Mouse (Mus musculus): ENCODE results near the gene Gm8050.
"Not testable (repeated sequence)": the region's sequence is repeated elsewhere in the genome, so short reads cannot be mapped to it uniquely, and the experiment has no call there.

Gene Gm8050

DNA sequence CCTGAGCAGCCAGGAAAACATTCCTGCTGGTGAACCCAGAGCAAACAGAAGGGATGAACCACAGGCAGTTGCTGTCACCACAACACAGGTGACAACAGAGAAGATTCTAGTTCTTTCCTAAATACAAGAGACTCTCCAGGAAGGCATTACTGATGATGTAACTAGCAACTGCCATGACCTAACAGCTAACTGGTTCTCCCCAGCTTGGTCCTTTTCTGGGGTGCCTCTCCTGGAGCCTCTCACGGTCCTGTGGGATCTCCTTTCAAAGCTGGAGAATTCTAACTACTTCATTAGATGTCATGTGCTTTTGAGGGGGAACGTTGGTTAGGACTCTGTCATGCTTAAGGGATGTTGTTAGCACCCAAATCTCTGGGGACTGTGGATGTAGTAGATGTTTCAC, at the start of gene Gm8050:
Gm8050 (minus strand) TSS at position 101 of the 400 bp plus-strand sequence.
- not testable (repeated sequence) for DNase-seq (ENCODE audit: low spot score in 2 of 2)

DNA sequence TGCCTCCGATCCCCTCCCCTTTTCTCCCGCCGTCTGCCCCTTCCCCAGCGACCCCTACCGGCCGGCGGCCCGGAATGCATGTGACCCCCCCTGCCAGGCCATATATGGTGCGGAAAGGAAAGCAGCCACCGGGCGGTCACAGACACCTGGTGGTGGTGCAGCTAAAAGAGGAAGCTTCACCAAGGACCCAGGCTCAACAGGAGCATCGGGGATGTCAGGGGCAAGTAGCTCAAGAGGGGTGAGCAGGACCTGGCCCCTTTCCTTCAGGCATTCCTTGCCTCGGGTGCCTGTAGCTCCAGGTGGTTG, 37.1 kb upstream of the Gm8050 start:
- not testable (repeated sequence) for DNase-seq (ENCODE audit: low spot score in 2 of 2)

DNA sequence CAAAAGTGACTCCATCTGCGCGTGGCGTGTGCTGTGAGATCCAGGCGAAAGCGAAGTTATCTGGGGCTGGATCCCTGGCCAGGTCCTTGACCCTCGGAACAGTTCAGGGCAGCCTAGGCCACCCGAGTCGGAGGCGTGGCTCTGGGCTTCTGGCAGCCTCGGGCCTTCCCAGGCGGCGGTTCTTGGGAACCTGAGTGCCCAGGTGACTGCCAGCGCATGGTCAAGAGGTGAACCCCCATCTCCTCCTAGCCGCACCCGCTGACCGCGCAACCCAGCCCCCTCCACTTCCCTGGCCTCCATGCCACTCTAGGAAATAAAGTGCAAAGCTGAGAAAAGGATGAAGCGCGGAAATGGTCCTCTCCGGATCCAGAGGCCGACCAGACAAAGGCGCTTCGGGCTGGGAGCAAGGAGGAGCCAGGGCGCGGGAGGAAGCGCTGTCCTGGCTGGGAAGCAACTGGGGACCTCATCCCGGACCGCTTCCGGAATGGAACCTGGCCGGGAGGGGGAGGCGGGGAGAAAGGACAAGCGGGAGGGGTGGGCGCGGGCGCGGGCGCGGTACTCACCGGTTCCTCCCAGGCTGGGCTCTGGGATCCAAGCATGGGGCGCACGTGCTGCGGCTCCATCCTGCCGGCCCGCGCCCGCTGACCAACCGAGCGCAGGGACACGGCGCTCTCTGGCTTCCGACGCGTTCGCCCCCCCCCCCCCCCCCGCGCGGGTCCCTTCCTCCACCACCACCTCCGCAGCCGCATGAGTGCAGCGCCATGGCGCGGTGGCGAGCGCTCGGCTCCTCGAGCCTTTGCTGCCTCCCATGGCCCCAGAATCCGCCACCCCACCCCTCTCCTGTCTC, 36.6 kb upstream of the Gm8050 start:
- DNase-seq (ENCODE audit: low spot score in 2 of 2), result not testable (repeated sequence)

DNA sequence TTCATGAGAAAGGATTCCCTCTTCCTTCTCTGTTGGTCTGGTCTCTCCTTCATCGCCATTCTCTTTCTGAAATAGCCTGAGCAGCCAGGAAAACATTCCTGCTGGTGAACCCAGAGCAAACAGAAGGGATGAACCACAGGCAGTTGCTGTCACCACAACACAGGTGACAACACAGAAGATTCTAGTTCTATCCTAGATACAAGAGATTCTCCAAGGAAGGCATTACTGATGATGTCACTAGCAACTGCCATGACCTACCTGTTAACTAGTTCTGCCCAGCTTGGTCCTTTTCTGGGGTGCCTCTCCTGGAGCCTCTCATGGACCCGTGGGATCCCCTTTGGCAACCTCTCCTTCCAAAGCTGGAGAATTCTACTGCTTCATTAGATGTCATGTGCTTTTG, 22.2 kb upstream of the Gm8050 start, which contains the start of gene Gm3636:
Gm3636 (minus strand) TSS at position 101 of the 400 bp plus-strand sequence.
- not testable (repeated sequence) for DNase-seq (ENCODE audit: low spot score in 2 of 2)

DNA sequence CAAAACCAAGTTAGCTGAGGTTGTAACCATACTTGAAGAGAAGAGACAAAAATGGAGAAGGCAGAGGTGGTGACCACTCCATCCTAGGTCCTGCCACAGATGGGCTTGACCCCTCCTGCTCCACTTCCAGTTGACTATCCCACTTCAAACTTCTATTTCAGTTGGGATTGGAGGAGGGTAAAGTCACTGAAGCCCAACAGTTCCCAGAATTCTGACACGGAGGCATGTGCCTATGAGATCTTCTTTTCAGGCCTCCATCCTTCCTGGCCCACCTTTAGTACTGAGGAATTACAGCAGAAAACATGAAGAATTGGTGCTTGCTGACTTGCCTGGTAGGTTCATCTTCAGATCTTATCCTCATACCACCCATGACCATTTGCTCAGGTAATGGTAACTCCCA, 36.0 kb downstream of the Gm8050 start, which contains the start of gene Gm10251:
Gm10251 (minus strand) TSS at position 101 of the 400 bp plus-strand sequence.
- not testable (repeated sequence) for DNase-seq (ENCODE audit: low spot score in 2 of 2)

Data from frontal cortex, postnatal 25 days (tissue).